ENCODE assay signal across 8 mouse cellular contexts in the genomic region with DNA sequence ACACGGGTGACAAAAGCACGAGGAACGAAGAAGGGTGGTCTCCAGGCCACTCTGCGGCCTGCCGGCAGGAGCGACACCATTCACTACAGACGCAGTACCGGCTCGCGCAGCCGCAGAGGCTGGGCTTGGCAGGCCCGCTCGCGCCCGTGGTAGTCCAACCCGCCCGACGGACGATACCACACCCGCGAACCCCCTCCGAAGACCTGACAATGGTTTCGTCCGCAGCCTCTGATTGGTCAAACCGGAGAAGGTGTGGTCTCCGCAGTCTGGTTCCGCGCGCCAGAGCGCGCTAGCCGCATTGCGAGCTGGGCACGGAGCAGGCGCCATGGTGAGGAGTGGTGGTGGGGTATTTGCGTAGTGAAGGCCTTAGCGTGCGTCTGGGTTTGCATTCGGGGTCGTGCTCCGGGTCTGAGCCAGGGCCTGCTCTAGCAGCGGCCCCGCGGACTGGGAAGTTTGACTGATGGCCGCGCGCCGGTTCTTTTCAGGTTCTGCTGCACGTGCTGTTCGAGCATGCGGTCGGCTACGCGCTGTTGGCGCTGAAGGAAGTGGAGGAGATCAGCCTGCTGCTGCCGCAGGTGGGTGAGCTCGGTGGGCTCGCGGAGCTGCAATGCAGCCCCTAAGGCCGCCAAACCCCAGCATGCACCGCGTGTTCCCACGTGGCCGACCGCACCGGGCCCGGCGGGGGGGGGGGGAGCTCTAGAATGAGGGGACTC. TPM values are rescaled to one million over a fixed set of nuclear protein-coding genes. Genes with fewer than 3 reads are reported as not detected.
DNase-seq lines count a peak whose midpoint lies in the region; ATAC-seq lines count a peak whose summit lies in the region.

TSS of gene Nop56 (plus strand) at position 282 of the 713 bp plus-strand sequence.

- H3K36me3 ChIP-seq in intestine, embryonic 14.5 days (ENCODE audit: control insufficient read depth, insufficient read depth, low read length) = peaks cover 37% of the 10 kb centered on the region

- peak within 1 kb of the TSS; percentile 75 for H3K4me2 ChIP-seq in intestine, embryonic 14.5 days (ENCODE audit: low read length)

- H3K27me3 ChIP-seq in intestine, embryonic 14.5 days (replicated peaks; ENCODE audit: control insufficient read depth, insufficient read depth, low read length) = no peaks in the 10 kb centered on the region

- peak within 1 kb of the TSS; percentile 82 for H3K4me3 ChIP-seq in intestine, embryonic 14.5 days (ENCODE audit: low read depth, low read length)

- H3K4me1 ChIP-seq in intestine, embryonic 14.5 days (replicated peaks; ENCODE audit: control insufficient read depth, insufficient read depth, low read length) = peaks cover 3% of the 10 kb centered on the region; the same call in 1 of the 2 replicates

- no peaks in the 10 kb centered on the region for H3K9me3 ChIP-seq in intestine, embryonic 14.5 days (ENCODE audit: control insufficient read depth, low read length)

- WGBS in intestine, embryonic 14.5 days = under 1% methylated on average over 67 of the region's 68 CpGs

- peak within 1 kb of the TSS; percentile 93 for H3K9ac ChIP-seq in intestine, embryonic 14.5 days (ENCODE audit: low read length)

- intact Hi-C loops in left cerebral cortex, postnatal 14 days (cut with DNase I) = loop anchor here (2.0 kb wide), 1 partner anchor 96 kb away; the partner anchor contains the start of gene Snrpb

- peak; percentile 98 to 100 for DNase-seq in adrenal gland, adult 18-20 months (ENCODE audit: low spot score in 2 of 2)
- peak; percentile 99 for DNase-seq in embryo, embryonic 11 days
- peak; percentile 98 for DNase-seq in gastrocnemius, postnatal 25 days
- DNase-seq in intestine, embryonic 14.5 days (ENCODE audit: low spot score) = peak; percentile 100
- peak; percentile 100 for DNase-seq in left cerebral cortex, postnatal 14 days (ENCODE audit: low spot score in 2 of 2)
- peak; percentile 99 for DNase-seq in mesoderm, embryonic 11.5 days (ENCODE audit: low read depth, low spot score)
- peak; percentile 98 to 99 for DNase-seq in right cerebral cortex, postnatal 36 days (ENCODE audit: low spot score in 2 of 2)
- peak; percentile 99 for DNase-seq in yolk sac, embryonic 10.5 days (ENCODE audit: low spot score)

- peak; percentile 97 for ATAC-seq in intestine, embryonic 14.5 days (replicated peaks; ENCODE audit: low FRiP score, low TSS enrichment, low read depth)

- H3K27ac ChIP-seq in intestine, embryonic 14.5 days (ENCODE audit: low read depth) = peak within 1 kb of the TSS; percentile 86

RNA-seq across cellular contexts. Expression of gene Nop56, which starts in this region (rescaled TPM):
- total RNA-seq in adrenal gland, adult 18-20 months (2021) = 100 to 1,000 TPM; 118 to 134 TPM
- total RNA-seq in gastrocnemius, postnatal 25 days (2021) = 10 to 100 TPM; 31.3 to 33.0 TPM
- 334 and 362 TPM in 2 replicates for polyA plus RNA-seq in intestine, embryonic 14.5 days (2014; fragmentation: Nextera tagmentation; extraction: Ambion mirVana)
- total RNA-seq in left cerebral cortex, postnatal 14 days (2021) = 100 to 1,000 TPM; 125 to 144 TPM

Comparison
In these comparisons a context has a peak if more than half of its experiments do, and no peak if none do; other contexts are left out.
1. Peak in every context shown above with its lines: DNase-seq, ATAC-seq, H3K4me3 ChIP-seq and H3K27ac ChIP-seq.